Mouse (Mus musculus): ENCODE results near the gene Lin7a. TPM values are rescaled to one million over a fixed set of nuclear protein-coding genes. Genes with fewer than 3 reads are reported as not detected.

The Lin7a gene
- total and polyA plus RNA-seq, 3 experiments: not detected

DNA sequence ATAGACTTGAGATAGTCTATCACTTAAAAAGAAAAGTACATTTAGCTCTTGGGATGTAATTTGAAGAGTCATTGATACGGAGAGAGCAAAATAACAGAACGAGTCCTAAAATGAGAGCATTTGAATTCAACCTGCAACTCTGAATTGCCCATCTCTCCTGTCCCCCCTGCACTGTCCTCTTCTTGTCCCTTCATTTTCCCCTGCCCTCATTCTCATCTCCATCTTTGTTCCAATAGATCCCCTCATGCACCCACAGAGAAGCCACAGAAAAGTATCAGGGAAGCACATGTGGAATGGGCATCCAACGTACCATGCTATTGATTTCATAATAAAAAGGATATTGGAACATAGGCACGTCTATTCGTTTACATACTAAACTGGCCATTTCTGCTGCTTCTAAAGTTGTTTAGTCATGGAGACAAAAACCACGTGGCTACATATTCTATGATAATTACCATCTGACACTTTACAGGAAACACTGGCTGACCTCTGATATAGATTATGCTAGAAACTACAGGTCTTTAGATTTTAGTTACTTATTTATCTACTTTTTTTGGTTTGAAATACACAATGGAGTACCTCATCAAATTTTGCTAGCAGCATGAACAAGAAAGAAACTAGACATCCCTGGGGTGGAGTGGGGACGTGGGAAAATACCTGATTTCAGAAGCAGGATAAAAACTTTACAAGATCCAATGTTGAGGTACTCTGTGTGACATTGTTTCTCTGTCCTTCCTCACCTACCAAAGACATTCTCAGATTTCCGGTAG is 41.2 kb upstream of the Lin7a start:
- in situ Hi-C loops (cut with MboI; ENCODE audit: low pct_ligation_motif_present, low pct_unique_long_range_greater_than_20kb, low sequenced_read_pairs) (no loop called here), dilution Hi-C loops (cut with MboI; ENCODE audit: extremely low pct_ligation_motif_present, extremely low pct_unique_long_range_greater_than_20kb, low sequenced_read_pairs) (no loop called here)
- Histone ChIP-seq H3K27ac (ENCODE audit: insufficient read depth, low read depth) (no peak overlapping the region), H3K36me3 (replicated peaks in 1 of 2; ENCODE audit: control insufficient read depth in 1 of 2, insufficient read depth in 1 of 2, low read length in 1 of 2) (no peaks in the 10 kb centered on the region), H3K4me2 (ENCODE audit: insufficient read depth, low read depth, poor library complexity, severe bottlenecking) (no peak overlapping the region), H3K9me3 (replicated peaks; ENCODE audit: low read length) (peaks cover 31% of the 10 kb centered on the region), H3K4me1 (ENCODE audit: control insufficient read depth in 1 of 2, insufficient read depth in 2 of 2) (no peaks in the 10 kb centered on the region), H3K27me3 (replicated peaks) (no peaks in the 10 kb centered on the region), H3K9ac (ENCODE audit: insufficient read depth, low read depth) (no peak overlapping the region), H3K79me2 (replicated peaks; ENCODE audit: control insufficient read depth, extremely low read depth, insufficient read depth, poor library complexity, severe bottlenecking) (no peaks in the 10 kb centered on the region), H3K4me3 (replicated peaks in 1 of 3; ENCODE audit: low read depth in 2 of 3, low read length in 2 of 3, poor library complexity in 1 of 3) (no peak overlapping the region)
- TF ChIP-seq RAD21 (IDR thresholded peaks at IDR 0.05; ENCODE audit: low read depth, low read length) (no peak), EP300 (IDR thresholded peaks at IDR 0.05; ENCODE audit: low read length) (no peak), ETS1 (conservative IDR thresholded peaks at IDR 0.05; ENCODE audit: low read depth, low read length) (no peak), HCFC1 (IDR thresholded peaks at IDR 0.05; ENCODE audit: low read depth, low read length) (no peak), MAX (IDR thresholded peaks at IDR 0.05; ENCODE audit: low read length) (no peak), USF1 (IDR thresholded peaks at IDR 0.05; ENCODE audit: low read depth, low read length) (no peak)
- no peak for DNase-seq (ENCODE audit: extremely low read depth)

DNA sequence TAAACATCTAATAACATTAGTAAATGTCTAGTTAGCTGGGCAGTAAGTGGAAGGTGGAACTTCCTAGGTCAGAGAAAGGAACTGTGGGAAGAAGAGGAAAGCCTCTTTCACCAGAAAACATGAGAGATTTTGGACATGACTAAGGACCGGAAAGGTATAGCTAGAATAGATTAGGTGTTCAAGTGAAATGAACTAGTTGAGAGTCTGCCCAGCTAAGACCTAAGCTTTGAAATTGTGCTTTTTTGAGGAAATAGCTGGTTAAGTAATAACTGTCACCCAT is 40.7 kb upstream of the Lin7a start:
- Histone ChIP-seq H3K27me3 (replicated peaks) (no peaks in the 10 kb centered on the region), H3K4me2 (ENCODE audit: insufficient read depth, low read depth, poor library complexity, severe bottlenecking) (no peak overlapping the region), H3K9me3 (replicated peaks; ENCODE audit: low read length) (peaks cover 31% of the 10 kb centered on the region), H3K4me1 (ENCODE audit: control insufficient read depth in 1 of 2, insufficient read depth in 2 of 2) (no peaks in the 10 kb centered on the region), H3K36me3 (replicated peaks in 1 of 2; ENCODE audit: control insufficient read depth in 1 of 2, insufficient read depth in 1 of 2, low read length in 1 of 2) (no peaks in the 10 kb centered on the region), H3K9ac (ENCODE audit: insufficient read depth, low read depth) (no peak overlapping the region), H3K27ac (ENCODE audit: insufficient read depth, low read depth) (no peak overlapping the region), H3K4me3 (replicated peaks in 1 of 3; ENCODE audit: low read depth in 2 of 3, low read length in 2 of 3, poor library complexity in 1 of 3) (no peak overlapping the region), H3K79me2 (replicated peaks; ENCODE audit: control insufficient read depth, extremely low read depth, insufficient read depth, poor library complexity, severe bottlenecking) (no peaks in the 10 kb centered on the region)
- in situ Hi-C loops (cut with MboI; ENCODE audit: low pct_ligation_motif_present, low pct_unique_long_range_greater_than_20kb, low sequenced_read_pairs) (no loop called here), dilution Hi-C loops (cut with MboI; ENCODE audit: extremely low pct_ligation_motif_present, extremely low pct_unique_long_range_greater_than_20kb, low sequenced_read_pairs) (no loop called here)
- TF ChIP-seq IRF4 (IDR thresholded peaks at IDR 0.05; ENCODE audit: low read depth, low read length): no peak
- no peak for TF ChIP-seq HCFC1 (IDR thresholded peaks at IDR 0.05; ENCODE audit: low read depth, low read length)
- TF ChIP-seq CHD1 (IDR thresholded peaks at IDR 0.05; ENCODE audit: low read depth, low read length): no peak
- no peak for TF ChIP-seq MEF2A (IDR thresholded peaks at IDR 0.05; ENCODE audit: borderline replicate concordance, low read depth, low read length)
- DNase-seq (ENCODE audit: extremely low read depth): no peak

DNA sequence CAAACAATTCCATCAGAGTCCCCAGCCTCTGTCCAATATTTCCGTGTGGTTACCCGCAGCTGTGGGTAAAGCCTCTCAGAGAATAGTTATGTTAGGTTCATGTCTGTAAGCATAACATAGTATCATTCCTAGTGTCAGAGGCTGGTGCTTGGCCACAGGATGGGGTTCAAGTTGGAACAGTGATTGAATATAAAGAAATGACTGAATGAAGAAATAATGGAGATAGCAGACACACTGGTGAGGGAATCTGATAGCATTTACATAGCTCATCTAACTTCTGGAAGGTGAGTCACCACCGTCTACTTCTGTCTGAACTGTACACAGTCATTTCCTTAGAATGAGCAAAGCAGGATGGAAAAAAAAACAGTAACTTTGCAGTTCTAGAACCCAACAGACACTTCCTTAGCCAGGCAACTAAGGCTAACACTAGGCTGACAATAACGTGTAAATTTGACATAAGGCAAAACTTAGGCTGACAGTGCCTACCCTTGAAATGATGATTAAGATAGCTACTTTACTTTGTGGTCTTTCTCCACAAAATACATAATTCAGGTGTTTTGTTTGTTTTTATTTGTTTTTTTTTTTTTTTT is 40.0 kb upstream of the Lin7a start:
- Histone ChIP-seq H3K27ac (ENCODE audit: insufficient read depth, low read depth) (no peak overlapping the region), H3K36me3 (replicated peaks in 1 of 2; ENCODE audit: control insufficient read depth in 1 of 2, insufficient read depth in 1 of 2, low read length in 1 of 2) (no peaks in the 10 kb centered on the region), H3K9ac (ENCODE audit: insufficient read depth, low read depth) (no peak overlapping the region), H3K4me2 (ENCODE audit: insufficient read depth, low read depth, poor library complexity, severe bottlenecking) (no peak overlapping the region), H3K4me1 (ENCODE audit: control insufficient read depth in 1 of 2, insufficient read depth in 2 of 2) (no peaks in the 10 kb centered on the region), H3K4me3 (replicated peaks in 1 of 3; ENCODE audit: low read depth in 2 of 3, low read length in 2 of 3, poor library complexity in 1 of 3) (no peak overlapping the region), H3K9me3 (replicated peaks; ENCODE audit: low read length) (peaks cover 34% of the 10 kb centered on the region), H3K27me3 (replicated peaks) (no peaks in the 10 kb centered on the region), H3K79me2 (replicated peaks; ENCODE audit: control insufficient read depth, extremely low read depth, insufficient read depth, poor library complexity, severe bottlenecking) (no peaks in the 10 kb centered on the region)
- DNase-seq (ENCODE audit: extremely low read depth): no peak
- dilution Hi-C loops (cut with MboI; ENCODE audit: extremely low pct_ligation_motif_present, extremely low pct_unique_long_range_greater_than_20kb, low sequenced_read_pairs): no loop called here
- in situ Hi-C loops (cut with MboI; ENCODE audit: low pct_ligation_motif_present, low pct_unique_long_range_greater_than_20kb, low sequenced_read_pairs): no loop called here
- TF ChIP-seq CHD1 (IDR thresholded peaks at IDR 0.05; ENCODE audit: low read depth, low read length): no peak
- TF ChIP-seq USF2 (conservative IDR thresholded peaks at IDR 0.05; ENCODE audit: low read depth, low read length): no peak
